Mouse (Mus musculus): ENCODE data around the gene Mapkapk3.
A peak's percentile ranks its signal among the peaks of the same experiment; 100 is the strongest.

Mapkapk3 gene

GRCm38 (mm10) chr9:107263912-107264311 is 25.8 kb downstream of the Mapkapk3 start:
- no peak for DNase-seq (ENCODE audit: low spot score)

- DNase-seq (ENCODE audit: low spot score): no peak
Observed at GRCm38 (mm10) chr9:107262375-107262774, 27.3 kb downstream of the Mapkapk3 start.

GRCm38 (mm10) chr9:107261792-107262191 is 27.9 kb downstream of the Mapkapk3 start:
- peak; percentile 18 for DNase-seq (ENCODE audit: low spot score)

- no peak for DNase-seq (ENCODE audit: low spot score)
Observed at GRCm38 (mm10) chr9:107260836-107261235, 28.8 kb downstream of the Mapkapk3 start.

DNA sequence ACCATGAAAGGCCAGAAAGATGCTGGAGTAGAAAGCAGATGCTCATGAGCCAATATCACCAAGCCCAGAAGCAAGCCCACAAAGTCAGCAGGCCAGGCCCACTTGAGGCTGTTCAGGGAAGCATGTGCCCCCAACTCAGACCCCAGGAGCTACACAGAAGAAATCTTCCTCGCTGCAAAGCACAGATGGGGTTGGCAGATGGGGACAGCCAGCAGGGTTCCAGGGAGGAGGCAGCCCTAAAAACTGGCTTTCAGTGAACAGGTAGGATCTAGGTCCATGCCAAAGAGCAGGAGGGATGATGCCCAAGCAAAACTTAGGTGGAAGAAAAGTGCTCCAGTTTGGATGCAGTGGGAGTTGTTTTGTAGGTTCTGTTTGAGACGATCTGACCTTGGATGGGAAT is 29.2 kb downstream of the Mapkapk3 start:
- DNase-seq (ENCODE audit: low spot score): no peak

DNA sequence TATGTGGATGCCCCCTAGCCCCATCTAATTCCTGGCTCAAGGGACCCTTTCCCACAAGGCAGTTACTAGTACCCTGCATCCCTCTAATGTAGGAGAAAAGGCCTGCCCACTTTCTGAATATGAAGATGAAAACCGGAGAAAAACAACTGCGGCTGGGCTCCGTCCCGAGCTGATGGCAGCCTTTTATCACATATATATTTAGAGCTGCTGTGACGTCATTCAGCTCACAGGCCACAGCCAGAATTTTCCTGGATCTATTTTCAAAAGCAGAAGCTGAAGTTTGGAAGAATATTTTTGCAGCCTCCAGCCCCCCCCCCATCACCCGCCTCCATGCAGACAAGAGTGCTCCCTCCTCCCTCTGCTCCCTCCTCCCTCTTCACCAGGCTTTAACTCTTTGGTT is 30.1 kb downstream of the Mapkapk3 start:
- no peak for DNase-seq (ENCODE audit: low spot score)

GRCm38 (mm10) chr9:107255596-107255995 is 34.1 kb downstream of the Mapkapk3 start:
- DNase-seq (ENCODE audit: low spot score): no peak

- no peak for DNase-seq (ENCODE audit: low spot score)
Observed at GRCm38 (mm10) chr9:107254925-107255324, 34.8 kb downstream of the Mapkapk3 start.

DNA sequence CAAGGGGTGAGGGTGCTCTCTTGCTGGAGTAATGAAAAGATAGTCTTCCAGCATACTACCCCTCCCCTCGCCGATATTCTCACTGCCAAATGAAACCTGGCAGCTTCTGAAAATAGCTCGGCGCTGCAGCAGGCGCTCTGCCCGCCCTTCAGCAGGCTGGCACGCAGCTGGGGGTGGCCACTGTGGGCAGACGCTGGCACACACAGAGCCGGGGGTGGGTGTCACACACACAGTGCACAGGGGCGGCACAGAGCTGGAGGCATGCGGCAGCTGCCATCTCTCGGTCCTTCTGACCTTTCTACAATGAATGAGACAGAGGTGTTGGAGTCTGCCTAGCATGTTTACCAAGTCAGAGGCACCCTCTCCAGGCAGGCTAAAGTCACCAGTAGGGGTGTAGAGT is 35.2 kb downstream of the Mapkapk3 start:
- no peak for DNase-seq (ENCODE audit: low spot score)

GRCm38 (mm10) chr9:107252164-107252563 is 37.5 kb downstream of the Mapkapk3 start:
- no peak for DNase-seq (ENCODE audit: low spot score)

DNA sequence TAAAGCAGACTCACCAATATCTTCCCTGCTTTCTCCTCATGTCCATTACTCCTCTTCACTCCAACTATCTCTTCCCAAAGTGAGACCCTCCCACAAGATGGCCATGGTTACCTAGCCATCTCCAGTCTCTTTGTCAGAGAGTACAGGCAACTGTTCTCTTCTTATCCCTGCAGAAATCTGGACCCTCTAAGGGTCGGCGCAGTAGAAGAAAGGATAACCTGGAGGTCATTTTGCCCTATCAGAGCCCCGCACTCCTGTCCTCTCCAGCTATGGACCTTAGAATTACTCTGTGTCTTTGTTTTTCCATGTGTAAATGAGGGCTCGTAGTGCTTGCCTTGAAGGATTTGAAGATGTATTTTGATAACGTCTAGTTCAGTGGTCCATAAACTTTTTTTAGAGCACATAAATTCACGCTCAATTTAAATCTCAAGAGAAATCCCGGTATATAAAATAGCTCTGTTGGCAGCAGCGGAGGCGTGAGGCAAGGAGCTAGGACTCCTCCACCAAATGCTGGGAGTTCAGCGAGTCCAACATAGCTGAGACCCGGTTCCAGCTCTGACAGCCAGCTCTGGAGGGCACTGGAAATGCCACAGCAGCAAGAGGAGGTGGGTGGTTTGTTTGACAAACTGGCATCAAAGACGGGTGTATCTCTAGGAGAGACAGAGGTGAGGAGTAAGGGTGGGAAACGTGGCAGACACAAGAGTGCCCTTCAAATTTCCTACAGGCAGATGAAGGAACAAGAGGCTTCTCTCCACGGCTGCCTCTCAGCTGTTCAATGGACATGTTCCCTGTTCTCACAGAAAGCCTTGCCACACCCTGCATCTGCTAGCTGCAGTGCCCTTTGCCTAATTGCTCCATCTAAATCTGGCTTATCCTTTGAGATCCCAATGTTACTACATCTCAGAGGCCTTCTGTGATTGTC is 39.0 kb downstream of the Mapkapk3 start:
- DNase-seq (ENCODE audit: low spot score): no peak

DNA sequence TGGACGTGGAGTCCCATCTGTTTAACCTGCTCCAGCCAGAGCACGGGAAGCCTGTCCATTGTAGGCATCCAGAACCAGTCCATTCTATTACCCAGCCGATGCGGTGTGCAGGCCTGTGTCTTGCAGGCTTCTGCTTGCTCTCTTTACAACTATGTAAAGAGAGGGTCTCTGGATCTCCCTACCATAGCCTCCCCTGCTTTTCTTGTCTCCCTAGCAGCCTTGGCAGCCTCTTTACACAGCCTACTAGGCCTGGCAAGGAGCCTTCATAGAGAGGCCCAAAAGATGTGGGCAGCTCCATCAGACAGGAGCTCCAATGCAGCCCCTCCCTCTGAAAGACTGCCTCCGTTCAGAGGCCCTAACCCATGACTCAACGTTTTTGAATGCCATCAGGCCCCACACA is 40.5 kb downstream of the Mapkapk3 start:
- DNase-seq (ENCODE audit: low spot score): no peak

- no peak for DNase-seq (ENCODE audit: low spot score)
Observed at GRCm38 (mm10) chr9:107246170-107246569, 43.5 kb downstream of the Mapkapk3 start.

DNA sequence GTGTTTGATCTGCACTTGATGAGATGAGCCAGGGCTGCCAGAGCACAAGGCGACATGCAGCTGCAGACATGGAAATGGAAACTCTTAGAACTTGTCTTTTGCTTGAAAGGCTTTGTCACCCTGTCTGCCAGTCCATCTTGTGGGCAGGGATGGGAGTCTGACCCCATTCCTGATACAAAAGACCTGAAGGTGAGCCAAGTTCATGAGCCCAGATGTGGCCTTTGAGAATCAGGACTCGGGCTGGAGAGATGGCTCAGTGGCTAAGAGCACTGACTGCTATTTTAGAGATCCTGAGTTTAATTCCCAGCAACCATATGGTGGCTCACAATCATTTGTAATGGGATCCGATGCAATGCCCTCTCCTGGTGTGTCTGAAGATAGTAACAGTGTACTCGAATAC is 44.4 kb downstream of the Mapkapk3 start:
- no peak for DNase-seq (ENCODE audit: low spot score)

GRCm38 (mm10) chr9:107236151-107236550 is 53.5 kb downstream of the Mapkapk3 start:
- no peak for DNase-seq (ENCODE audit: low spot score)

DNA sequence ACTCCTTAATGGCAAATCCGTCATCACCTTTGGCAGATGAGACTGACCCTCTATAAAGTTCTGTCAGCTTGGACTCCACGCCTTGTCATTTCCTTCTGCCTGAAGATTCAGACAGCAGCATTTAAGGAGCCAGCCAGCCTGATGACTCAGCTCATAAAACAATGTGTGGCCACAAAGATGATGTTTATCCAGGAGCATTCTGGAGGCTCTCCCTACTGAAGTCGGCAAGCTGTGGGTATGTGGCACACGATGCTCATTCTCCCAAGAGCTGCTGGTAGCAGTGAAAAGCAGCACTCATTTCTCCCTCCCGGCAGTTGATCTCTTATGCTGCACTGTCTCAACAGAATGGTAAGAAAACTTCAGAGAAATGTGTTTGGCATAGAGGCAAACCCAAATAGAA is 54.4 kb downstream of the Mapkapk3 start:
- DNase-seq (ENCODE audit: low spot score): no peak

GRCm38 (mm10) chr9:107232140-107232539 is 57.5 kb downstream of the Mapkapk3 start:
- no peak for DNase-seq (ENCODE audit: low spot score)

GRCm38 (mm10) chr9:107231539-107232139 is 58.0 kb downstream of the Mapkapk3 start, which contains the start of gene Dock3:
TSS of gene Dock3 (minus strand) at chr9:107231909.
- DNase-seq (ENCODE audit: low spot score): peak; percentile 81

- DNase-seq (ENCODE audit: low spot score): peak; percentile 66
Observed at GRCm38 (mm10) chr9:107230991-107231538, 58.6 kb downstream of the Mapkapk3 start.

DNA sequence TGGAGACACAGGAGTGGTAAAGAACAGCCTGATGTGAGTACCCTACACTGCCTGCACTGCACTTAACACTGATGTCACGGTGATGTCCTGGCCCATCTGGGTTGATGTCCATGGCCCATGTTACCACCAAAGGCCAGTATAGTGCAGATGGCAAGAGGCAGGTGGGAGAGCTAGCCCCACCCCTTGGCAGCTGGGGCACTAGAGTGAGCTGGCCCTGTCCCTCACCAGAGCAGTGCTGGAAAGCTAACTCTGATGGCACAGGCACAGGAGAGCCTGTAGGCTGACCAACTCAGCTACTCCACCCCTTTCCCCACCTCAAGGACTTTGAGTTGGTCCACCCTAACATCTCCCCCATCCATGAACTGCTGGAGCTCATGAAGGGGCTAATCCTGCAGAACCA is 65.1 kb downstream of the Mapkapk3 start:
- no peak for DNase-seq (ENCODE audit: low spot score)

All from testis, postnatal 14 days (tissue).